Mouse (Mus musculus) lung, adult 2 months (tissue): ENCODE measurements around the gene Ptgis. TPM values are rescaled to one million over a fixed set of nuclear protein-coding genes. Genes with fewer than 3 reads are reported as not detected.

Experiments used
- DNase-seq: peaks from one replicate; pipeline ENCODE4 v3.0.0; 2022
- H3K4me1 ChIP-seq: fragments of 200-500 bp; 2 replicates; pipeline ENCODE4 v1.6.1; 2011; ENCODE audit warnings: low read length; ENCODE audit not compliant: control insufficient read depth, insufficient read depth
- H3K4me3 ChIP-seq: fragments of 200-500 bp; replicated peaks from 2 replicates; pipeline ENCODE3; 2011; ENCODE audit warnings: low read depth, mild to moderate bottlenecking, control low read depth, low read length; ENCODE audit errors: extremely low read depth
- CTCF ChIP-seq: fragments of 200-500 bp; IDR thresholded peaks from 2 replicates; pipeline ENCODE4 v1.5.1; 2011; ENCODE audit warnings: mild to moderate bottlenecking, low read length, control low read depth; ENCODE audit not compliant: insufficient read depth
- POLR2A ChIP-seq: fragments of 200-500 bp; IDR thresholded peaks from 2 replicates; pipeline ENCODE4 v1.6.1; 2011; ENCODE audit warnings: low read depth, mild to moderate bottlenecking, control low read depth, low read length, borderline replicate concordance; ENCODE audit errors: extremely low read depth
- WGBS: fragments of 180-500 bp; shearing (Covaris S2); methylation state at CpG from one replicate; pipeline ENCODE4 v1.1.7; 2018; 5-methylcytosine and 5-hydroxymethylcytosine counted together
- polyA plus RNA-seq: library from polyadenylated mRNA; depleted of rRNA; stranded (reverse); fragments of >200 nt; gene quantifications from 2 replicates; pipeline ENCODE4 v1.2.3, GENCODE M21; 2012

Gene Ptgis
- polyA plus RNA-seq, 1 experiment, result 105 TPM

GRCm38 (mm10) chr2:167186544-167186943 lies 53.9 kb downstream of the Ptgis start:
- no peak for DNase-seq
- WGBS, result 56% methylated on average over 10 of the region's 10 CpGs
- no peak overlapping the region for H3K4me3 ChIP-seq
- peaks cover 5% of the 10 kb centered on the region; the same call in 1 of the 2 replicates for H3K4me1 ChIP-seq
- TF ChIP-seq CTCF (no peak), POLR2A (no peak)

- 61% methylated on average over 13 of the region's 13 CpGs for WGBS
- TF ChIP-seq POLR2A (no peak), CTCF (no peak)
- Histone ChIP-seq H3K4me3 (no peak overlapping the region), H3K4me1 (peaks cover 5% of the 10 kb centered on the region; the same call in 1 of the 2 replicates)
- no peak for DNase-seq
These were observed 54.4 kb downstream of the Ptgis start for GRCm38 (mm10) chr2:167186003-167186402.

- Histone ChIP-seq H3K4me1 (peaks cover 5% of the 10 kb centered on the region; the same call in 1 of the 2 replicates), H3K4me3 (no peak overlapping the region)
- no peak for DNase-seq
- TF ChIP-seq POLR2A, result no peak
- no peak for TF ChIP-seq CTCF
- WGBS, result 85% methylated on average over 2 of the region's 2 CpGs
These were observed 55.0 kb downstream of the Ptgis start for GRCm38 (mm10) chr2:167185432-167185831.

DNA sequence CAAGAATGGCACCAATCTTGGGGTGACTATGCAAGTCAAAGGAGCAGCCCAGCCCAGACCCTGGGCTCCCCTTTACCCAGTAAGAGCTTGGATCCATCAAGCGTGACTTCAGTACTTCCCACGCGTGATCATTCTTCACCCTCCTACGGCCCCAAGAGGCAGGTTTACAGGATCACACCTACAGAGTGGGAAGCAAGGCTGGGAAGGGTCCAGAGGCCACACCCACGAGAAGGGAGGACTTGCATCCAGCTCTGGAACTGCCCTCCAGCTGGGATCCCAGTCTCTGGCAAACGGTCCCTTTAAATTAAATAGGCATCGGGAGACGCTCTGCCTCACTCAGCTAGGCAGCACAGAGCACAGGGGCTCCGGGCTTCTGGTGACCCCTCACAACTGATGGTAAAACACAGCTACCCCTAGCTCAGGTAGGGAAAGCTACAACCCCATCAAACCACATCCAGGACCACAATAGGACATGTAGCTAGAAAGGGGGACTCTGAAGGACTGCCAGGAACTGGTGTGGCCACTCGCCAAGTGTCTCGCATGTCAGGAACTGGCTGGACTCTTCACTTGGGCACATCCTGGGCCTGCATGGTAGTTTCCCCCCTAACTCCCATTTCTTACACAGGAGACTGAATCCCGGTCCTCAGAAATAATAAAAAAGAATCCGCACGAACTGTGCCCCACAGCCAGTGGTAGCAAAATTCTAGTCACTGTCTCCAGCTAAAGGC lies 58.6 kb downstream of the Ptgis start:
- no peak for DNase-seq
- Histone ChIP-seq H3K4me1 (0 out of 2 replicates have a peak, but pooled peaks cover 2% of the 10 kb centered on the region), H3K4me3 (no peak overlapping the region)
- 79% methylated on average over 14 of the region's 14 CpGs for WGBS
- TF ChIP-seq CTCF (no peak), POLR2A (no peak)

DNA sequence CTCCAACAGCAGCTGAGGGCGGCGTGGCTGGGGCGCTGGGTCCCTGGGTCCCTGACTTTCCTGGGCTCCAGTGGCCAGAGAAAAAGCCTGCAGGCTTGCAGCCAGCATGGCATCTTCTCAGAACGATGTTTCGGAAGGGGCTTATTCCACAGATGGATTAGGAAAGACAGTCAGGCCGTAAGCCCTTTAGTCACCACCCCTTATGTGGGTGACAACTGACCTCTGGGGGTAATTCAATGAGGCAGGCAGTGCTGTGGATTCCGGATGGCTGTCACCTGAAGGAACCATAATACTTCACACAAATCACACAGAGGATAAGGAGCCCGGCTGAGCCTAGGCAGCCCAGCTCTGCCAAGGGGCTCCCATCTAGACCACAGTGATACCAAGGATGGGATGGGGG lies 59.3 kb downstream of the Ptgis start:
- Histone ChIP-seq H3K4me1 (0 out of 2 replicates have a peak, but pooled peaks cover 2% of the 10 kb centered on the region), H3K4me3 (no peak overlapping the region)
- no peak for DNase-seq
- TF ChIP-seq CTCF, result no peak
- no peak for TF ChIP-seq POLR2A
- WGBS, result 81% methylated on average over 8 of the region's 8 CpGs

- no peak for DNase-seq
- 80% methylated on average over 10 of the region's 10 CpGs for WGBS
- no peak for TF ChIP-seq CTCF
- TF ChIP-seq POLR2A, result no peak
These were observed 61.1 kb downstream of the Ptgis start for GRCm38 (mm10) chr2:167179301-167179700.

GRCm38 (mm10) chr2:167177231-167177641 lies 63.2 kb downstream of the Ptgis start:
- no peak for TF ChIP-seq CTCF
- TF ChIP-seq POLR2A, result no peak

More at GRCm38 (mm10) chr2:167179301-167179700, 61.1 kb downstream of the Ptgis start:
- 0 out of 2 replicates have a peak, but pooled peaks cover 4% of the 10 kb centered on the region for H3K4me1 ChIP-seq
- no peak overlapping the region for H3K4me3 ChIP-seq

GRCm38 (mm10) chr2:167175284-167175683 lies 65.1 kb downstream of the Ptgis start:
- no peak for DNase-seq

More at GRCm38 (mm10) chr2:167177231-167177641, 63.2 kb downstream of the Ptgis start:
- no peak overlapping the region for H3K4me3 ChIP-seq
- WGBS, result 51% methylated on average over 10 of the region's 10 CpGs
- DNase-seq, result no peak
- 0 out of 2 replicates have a peak, but pooled peaks cover 4% of the 10 kb centered on the region for H3K4me1 ChIP-seq

GRCm38 (mm10) chr2:167173051-167173875 lies 67.1 kb downstream of the Ptgis start:
- no peak for DNase-seq
- TF ChIP-seq CTCF, result no peak
- TF ChIP-seq POLR2A, result no peak
- Histone ChIP-seq H3K4me3 (no peak overlapping the region), H3K4me1 (0 out of 2 replicates have a peak, but pooled peaks cover 4% of the 10 kb centered on the region)
- 68% methylated on average over 5 of the region's 5 CpGs for WGBS

More at GRCm38 (mm10) chr2:167175284-167175683, 65.1 kb downstream of the Ptgis start:
- Histone ChIP-seq H3K4me3 (no peak overlapping the region), H3K4me1 (0 out of 2 replicates have a peak, but pooled peaks cover 4% of the 10 kb centered on the region)
- WGBS, result 67% methylated on average over 6 of the region's 6 CpGs
- TF ChIP-seq POLR2A, result no peak
- no peak for TF ChIP-seq CTCF
